Mouse (Mus musculus): ENCODE measurements at regions not wholly inside any gene's neighbourhood (a gene's known extent, or its start where the extent isn't known, plus 50 kb on each side); places are given as distances from the start of the nearest gene placed in this dataset.

DNA sequence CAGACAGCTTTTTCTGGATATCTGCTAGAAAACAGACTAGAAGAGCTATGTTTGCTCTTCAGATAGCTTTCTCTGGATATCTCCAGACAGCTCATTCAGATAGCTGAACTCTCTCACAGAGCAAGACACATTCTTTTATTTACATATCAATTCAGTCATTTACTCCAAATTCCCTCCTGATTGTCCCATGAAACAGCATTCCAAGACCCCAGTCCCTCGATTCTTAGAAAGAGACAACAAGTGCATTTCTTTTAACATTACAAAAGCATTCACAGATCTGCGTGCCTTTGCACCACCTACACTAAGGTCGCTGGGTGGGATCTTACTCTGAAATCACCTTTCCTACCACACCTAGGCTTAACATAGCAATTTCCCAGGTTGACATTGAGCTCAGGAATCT is 1039.5 kb upstream of the Ddx18 start:
- no peak overlapping the region for H3K4me3 ChIP-seq
- whole genome bisulfite sequencing, result 58% methylated on average over 3 of the region's 3 CpGs

DNA sequence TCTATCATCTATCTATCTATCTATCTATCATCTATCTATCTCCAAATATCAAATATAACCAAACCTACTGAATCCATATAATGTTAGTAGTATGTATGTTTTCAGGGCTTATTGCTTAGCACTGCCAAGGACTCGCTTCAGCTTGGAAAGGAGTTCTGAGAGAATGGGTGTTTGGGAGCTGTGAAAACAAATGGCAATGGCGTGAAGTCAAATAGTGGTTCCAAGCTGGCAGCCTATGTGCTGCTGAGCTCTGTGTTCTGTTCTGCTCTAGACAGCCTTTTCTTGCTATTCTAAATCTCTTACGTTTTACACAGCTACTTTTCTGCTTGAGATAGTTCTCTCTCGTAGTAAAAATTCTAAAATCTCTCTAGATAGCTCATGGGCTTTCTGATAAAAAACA is 1008.2 kb upstream of the Ddx18 start:
- no peak for ATAC-seq (ENCODE audit: insufficient number of reproducible peaks, insufficient read depth, low FRiP score, low TSS enrichment)

More for the DNA sequence above, 1039.5 kb upstream of the Ddx18 start:
- H3K27ac ChIP-seq, result no peak overlapping the region
- no peak overlapping the region for H3K4me2 ChIP-seq (replicated peaks)
- H3K9me3 ChIP-seq, result no peaks in the 10 kb centered on the region
- H3K36me3 ChIP-seq, result no peaks in the 10 kb centered on the region
- H3K4me1 ChIP-seq, result no peaks in the 10 kb centered on the region
- ATAC-seq (ENCODE audit: insufficient number of reproducible peaks, insufficient read depth, low FRiP score, low TSS enrichment), result no peak
- H3K27me3 ChIP-seq, result no peaks in the 10 kb centered on the region
- H3K9ac ChIP-seq, result no peak overlapping the region

DNA sequence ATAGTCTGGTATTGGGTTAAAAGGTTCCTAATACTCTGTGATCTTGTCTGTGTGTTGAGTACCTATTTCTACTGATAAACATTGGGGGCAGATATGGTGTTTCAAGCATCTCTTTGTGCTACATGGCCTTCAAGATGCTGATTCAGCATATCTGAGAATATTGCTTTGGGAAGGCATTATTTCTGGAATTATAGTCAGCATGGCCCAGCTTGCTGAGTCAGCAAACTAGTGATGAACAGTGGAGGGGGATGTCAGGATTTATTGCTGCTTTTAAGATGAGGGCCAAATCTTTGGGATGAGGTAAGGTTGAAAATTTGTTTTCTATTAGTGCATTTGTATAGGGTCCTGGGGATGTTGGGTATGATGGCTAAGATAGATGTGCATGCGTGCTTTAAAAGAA is 983.8 kb upstream of the Ddx18 start:
- no peaks in the 10 kb centered on the region for H3K4me1 ChIP-seq
- H3K36me3 ChIP-seq, result no peaks in the 10 kb centered on the region
- H3K4me2 ChIP-seq (replicated peaks), result no peak overlapping the region
- no peak overlapping the region for H3K27ac ChIP-seq
- ATAC-seq (ENCODE audit: insufficient number of reproducible peaks, insufficient read depth, low FRiP score, low TSS enrichment), result no peak
- WGBS, result 94% methylated on average over 1 of the region's 1 CpGs
- no peaks in the 10 kb centered on the region for H3K9me3 ChIP-seq
- H3K9ac ChIP-seq, result no peak overlapping the region
- no peaks in the 10 kb centered on the region for H3K27me3 ChIP-seq
- H3K4me3 ChIP-seq, result no peak overlapping the region

More for the DNA sequence above, 1008.2 kb upstream of the Ddx18 start:
- no peaks in the 10 kb centered on the region for H3K9me3 ChIP-seq
- H3K4me2 ChIP-seq (replicated peaks), result no peak overlapping the region
- no peak overlapping the region for H3K27ac ChIP-seq
- 67% methylated on average over 4 of the region's 4 CpGs for WGBS
- H3K27me3 ChIP-seq, result no peaks in the 10 kb centered on the region
- no peaks in the 10 kb centered on the region for H3K4me1 ChIP-seq
- H3K36me3 ChIP-seq, result no peaks in the 10 kb centered on the region
- no peak overlapping the region for H3K4me3 ChIP-seq
- no peak overlapping the region for H3K9ac ChIP-seq

DNA sequence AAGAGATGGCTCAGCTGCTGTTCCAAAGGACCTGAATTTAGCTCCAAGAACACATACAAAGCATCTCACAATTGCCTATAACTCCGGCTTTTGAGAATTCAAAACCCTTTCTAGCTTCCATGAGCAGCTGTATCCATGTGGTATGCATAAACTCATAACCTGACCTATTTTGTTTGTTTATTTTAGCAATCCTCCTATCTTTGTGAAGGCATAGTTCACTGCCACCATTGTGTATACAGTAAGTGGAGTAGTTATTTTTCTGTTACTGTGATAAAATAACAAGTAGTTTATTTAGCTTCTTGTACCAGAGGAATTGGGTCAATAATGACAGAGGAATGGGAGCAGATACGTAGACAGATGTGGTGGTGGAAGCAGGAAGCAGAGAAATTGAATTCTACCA is 941.8 kb upstream of the Ddx18 start:
- Histone ChIP-seq H3K36me3 (no peaks in the 10 kb centered on the region), H3K27ac (no peak overlapping the region), H3K4me2 (replicated peaks) (no peak overlapping the region), H3K9ac (no peak overlapping the region), H3K27me3 (no peaks in the 10 kb centered on the region), H3K4me3 (no peak overlapping the region), H3K9me3 (no peaks in the 10 kb centered on the region), H3K4me1 (no peaks in the 10 kb centered on the region)
- 59% methylated on average over 2 of the region's 2 CpGs for WGBS
- ATAC-seq (ENCODE audit: insufficient number of reproducible peaks, insufficient read depth, low FRiP score, low TSS enrichment), result no peak

DNA sequence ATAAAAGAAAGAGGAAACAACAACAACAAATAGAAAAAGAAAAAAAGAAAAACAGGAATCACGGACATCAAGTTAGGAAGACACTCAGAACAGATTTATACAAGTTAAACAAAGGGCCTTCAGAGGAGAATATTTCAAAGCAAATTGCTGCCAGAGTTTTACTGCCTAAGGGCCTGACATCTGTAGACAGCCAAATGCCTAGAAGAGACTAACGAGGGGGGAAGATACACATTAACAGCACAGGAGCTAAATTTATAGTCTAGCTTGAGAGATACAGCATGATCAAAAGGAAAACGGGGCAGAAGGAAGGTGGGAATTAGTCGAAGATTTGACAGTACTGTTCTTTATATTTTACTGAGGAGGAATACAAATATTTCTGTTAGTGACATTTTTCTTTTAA is 933.9 kb upstream of the Ddx18 start:
- Histone ChIP-seq H3K36me3 (no peaks in the 10 kb centered on the region), H3K27ac (no peak overlapping the region), H3K4me3 (no peak overlapping the region), H3K4me2 (replicated peaks) (no peak overlapping the region), H3K27me3 (no peaks in the 10 kb centered on the region), H3K9ac (no peak overlapping the region), H3K4me1 (no peaks in the 10 kb centered on the region), H3K9me3 (no peaks in the 10 kb centered on the region)
- ATAC-seq (ENCODE audit: insufficient number of reproducible peaks, insufficient read depth, low FRiP score, low TSS enrichment), result no peak
- 29% methylated on average over 4 of the region's 4 CpGs for WGBS

DNA sequence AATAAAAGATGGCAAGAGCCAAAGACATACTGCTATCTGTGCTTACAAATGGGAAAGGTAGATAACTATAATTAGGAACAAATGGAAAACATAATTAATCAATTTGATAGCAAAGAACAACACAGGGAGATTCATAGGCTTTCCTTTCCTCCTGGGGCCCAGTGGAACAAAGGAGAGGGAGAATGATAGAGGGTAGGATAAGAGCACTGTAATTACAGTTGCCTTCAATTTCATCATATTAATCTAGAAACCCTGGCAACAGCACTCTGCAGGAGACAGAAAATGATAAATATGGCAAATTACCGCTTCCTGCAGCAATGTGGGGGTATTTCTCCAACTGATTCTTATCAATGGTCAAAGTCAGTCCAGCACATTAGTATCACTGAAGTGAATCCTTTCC is 910.2 kb upstream of the Ddx18 start:
- ATAC-seq (ENCODE audit: insufficient number of reproducible peaks, insufficient read depth, low FRiP score, low TSS enrichment), result no peak

DNA sequence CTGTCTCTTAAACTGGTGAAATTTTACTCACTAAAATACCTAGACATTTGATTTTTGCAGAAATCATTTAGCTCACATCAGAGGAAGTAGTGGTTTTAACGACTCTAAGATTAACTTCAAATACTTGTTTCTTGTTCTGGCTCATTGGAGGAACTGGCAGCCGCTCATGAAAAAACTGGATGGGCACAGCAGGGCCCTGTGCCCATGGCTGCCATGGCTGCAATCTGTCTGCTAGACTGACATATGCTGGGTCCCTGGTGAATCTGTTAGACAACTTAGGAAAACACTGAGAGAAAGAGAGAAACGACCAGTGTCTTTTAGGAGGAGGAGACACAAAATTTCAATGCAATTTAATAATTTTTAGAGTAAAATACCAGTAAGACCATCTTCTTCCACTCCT is 896.1 kb upstream of the Ddx18 start:
- no peak for ATAC-seq (ENCODE audit: insufficient number of reproducible peaks, insufficient read depth, low FRiP score, low TSS enrichment)
- Histone ChIP-seq H3K4me3 (no peak overlapping the region), H3K27ac (no peak overlapping the region)

More for the DNA sequence above, 910.2 kb upstream of the Ddx18 start:
- WGBS, result 82% methylated on average over 1 of the region's 1 CpGs
- Histone ChIP-seq H3K36me3 (no peaks in the 10 kb centered on the region), H3K27ac (no peak overlapping the region), H3K4me3 (no peak overlapping the region), H3K4me1 (no peaks in the 10 kb centered on the region), H3K27me3 (no peaks in the 10 kb centered on the region), H3K9ac (no peak overlapping the region), H3K4me2 (replicated peaks) (no peak overlapping the region), H3K9me3 (no peaks in the 10 kb centered on the region)

DNA sequence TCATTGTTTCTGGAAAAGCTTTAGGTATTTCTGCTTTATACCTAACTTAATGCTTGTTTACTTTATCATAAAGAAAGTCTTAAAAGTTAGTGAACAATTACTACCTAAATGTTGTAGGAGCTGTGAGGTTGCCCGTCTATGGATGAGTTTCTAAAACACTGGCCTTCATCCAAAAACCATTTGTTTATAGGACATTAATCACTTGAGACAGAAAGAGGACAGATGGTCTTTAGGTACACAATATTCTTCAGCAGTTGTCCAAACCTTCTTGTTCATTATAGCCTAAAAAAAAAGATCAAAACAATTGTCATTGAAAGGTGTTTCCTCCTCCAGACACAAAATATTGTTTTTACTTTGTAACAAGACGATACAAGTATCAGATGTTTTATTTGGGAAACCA is 891.3 kb upstream of the Ddx18 start:
- WGBS, result 82% methylated on average over 2 of the region's 2 CpGs

More for the DNA sequence above, 896.1 kb upstream of the Ddx18 start:
- no peak overlapping the region for H3K4me2 ChIP-seq (replicated peaks)
- H3K9me3 ChIP-seq, result no peaks in the 10 kb centered on the region
- WGBS, result 71% methylated on average over 3 of the region's 3 CpGs
- H3K27me3 ChIP-seq, result no peaks in the 10 kb centered on the region
- H3K9ac ChIP-seq, result no peak overlapping the region
- no peaks in the 10 kb centered on the region for H3K4me1 ChIP-seq
- H3K36me3 ChIP-seq, result no peaks in the 10 kb centered on the region

DNA sequence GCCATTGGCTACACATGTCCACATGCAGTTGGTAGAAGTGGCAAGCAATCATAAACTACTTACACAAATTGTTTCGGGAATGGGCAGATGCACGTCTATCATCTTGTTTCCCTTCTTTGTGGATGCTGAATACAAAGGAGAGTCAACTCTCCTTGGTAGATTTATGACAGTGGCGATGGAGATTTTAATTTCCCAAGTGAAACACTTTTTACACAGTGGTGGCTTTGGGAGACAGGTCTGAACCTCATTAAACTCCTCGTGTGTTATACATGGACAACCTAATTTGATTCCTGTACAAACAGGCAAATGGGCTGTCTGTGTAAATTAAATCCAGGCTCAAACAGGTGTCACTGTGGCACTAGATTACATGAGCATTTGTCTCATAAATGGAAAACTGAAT is 887.1 kb upstream of the Ddx18 start:
- Histone ChIP-seq H3K4me3 (no peak overlapping the region), H3K9ac (no peak overlapping the region), H3K9me3 (no peaks in the 10 kb centered on the region), H3K4me1 (no peaks in the 10 kb centered on the region), H3K27me3 (no peaks in the 10 kb centered on the region), H3K4me2 (replicated peaks) (no peak overlapping the region), H3K36me3 (no peaks in the 10 kb centered on the region), H3K27ac (no peak overlapping the region)
- ATAC-seq (ENCODE audit: insufficient number of reproducible peaks, insufficient read depth, low FRiP score, low TSS enrichment), result no peak
- WGBS, result 71% methylated on average over 4 of the region's 4 CpGs

More for the DNA sequence above, 891.3 kb upstream of the Ddx18 start:
- Histone ChIP-seq H3K4me1 (no peaks in the 10 kb centered on the region), H3K27me3 (no peaks in the 10 kb centered on the region), H3K36me3 (no peaks in the 10 kb centered on the region), H3K27ac (no peak overlapping the region), H3K9ac (no peak overlapping the region), H3K4me3 (no peak overlapping the region), H3K9me3 (no peaks in the 10 kb centered on the region), H3K4me2 (replicated peaks) (no peak overlapping the region)
- ATAC-seq (ENCODE audit: insufficient number of reproducible peaks, insufficient read depth, low FRiP score, low TSS enrichment), result no peak

DNA sequence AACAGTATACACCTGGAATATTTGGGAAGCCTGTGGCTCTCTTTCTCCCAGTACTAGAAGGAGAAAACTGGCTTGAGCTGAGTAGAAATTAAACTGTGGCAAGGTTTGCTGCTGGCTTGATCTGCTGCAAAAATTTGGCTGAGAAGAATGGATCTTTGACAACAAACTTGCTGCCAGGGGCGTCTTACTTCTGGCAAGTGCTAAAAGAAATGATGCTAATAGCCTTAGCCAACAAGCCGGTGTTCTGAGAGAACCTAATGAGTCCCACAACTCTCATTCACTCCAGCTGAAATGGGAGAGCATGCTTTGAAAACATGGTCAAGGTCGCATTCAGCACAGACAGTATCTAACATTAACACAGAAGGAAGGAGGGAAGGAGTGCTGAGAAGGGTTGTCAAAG is 885.8 kb upstream of the Ddx18 start:
- WGBS, result 72% methylated on average over 3 of the region's 3 CpGs
- Histone ChIP-seq H3K9me3 (no peaks in the 10 kb centered on the region), H3K4me1 (no peaks in the 10 kb centered on the region), H3K27ac (no peak overlapping the region), H3K4me2 (replicated peaks) (no peak overlapping the region), H3K27me3 (no peaks in the 10 kb centered on the region), H3K4me3 (no peak overlapping the region), H3K36me3 (no peaks in the 10 kb centered on the region), H3K9ac (no peak overlapping the region)
- ATAC-seq (ENCODE audit: insufficient number of reproducible peaks, insufficient read depth, low FRiP score, low TSS enrichment), result no peak

DNA sequence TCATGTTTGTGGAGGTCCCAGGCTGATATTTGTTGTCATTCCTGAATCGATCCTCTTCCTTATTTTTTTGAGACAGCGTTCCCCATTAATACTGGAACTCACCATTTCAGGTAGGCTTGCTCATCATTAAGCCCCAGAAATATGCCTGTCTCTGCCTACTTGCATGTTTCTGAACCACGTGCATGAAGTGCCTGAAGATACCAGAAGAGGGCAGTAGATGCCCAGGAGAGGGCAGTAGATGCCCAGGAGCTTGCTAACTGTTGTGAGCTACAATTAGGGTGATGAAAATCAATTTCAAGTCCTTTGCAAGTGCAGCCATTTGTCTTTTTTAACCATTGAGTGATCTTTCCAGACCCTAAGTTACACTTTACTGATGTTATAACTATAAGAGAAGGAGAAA is 871.6 kb upstream of the Ddx18 start:
- no peak overlapping the region for H3K9ac ChIP-seq
- no peak overlapping the region for H3K27ac ChIP-seq
- no peak overlapping the region for H3K4me3 ChIP-seq
- no peaks in the 10 kb centered on the region for H3K4me1 ChIP-seq
- no peak for ATAC-seq (ENCODE audit: insufficient number of reproducible peaks, insufficient read depth, low FRiP score, low TSS enrichment)
- H3K27me3 ChIP-seq, result no peaks in the 10 kb centered on the region
- H3K9me3 ChIP-seq, result no peaks in the 10 kb centered on the region
- WGBS, result 69% methylated on average over 3 of the region's 3 CpGs
- no peak overlapping the region for H3K4me2 ChIP-seq (replicated peaks)
- H3K36me3 ChIP-seq, result no peaks in the 10 kb centered on the region

DNA sequence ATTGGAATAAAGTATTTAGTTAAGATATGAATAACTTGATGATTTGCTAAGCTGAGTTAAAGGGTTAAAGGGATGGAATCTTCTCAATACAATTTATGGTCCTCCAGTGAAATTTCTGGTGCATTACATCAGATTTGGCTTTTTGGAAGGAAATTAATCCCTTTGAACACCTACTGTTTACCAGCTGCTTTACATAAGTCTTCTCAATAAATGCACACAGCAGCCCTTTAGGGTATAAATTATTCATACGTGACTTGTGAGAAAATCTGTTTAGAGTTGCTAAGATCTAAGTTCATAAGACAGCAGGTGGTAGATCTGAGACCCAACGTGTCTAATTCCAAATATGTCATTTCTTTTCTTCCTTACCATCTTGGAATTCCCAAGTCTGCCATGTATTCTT is 855.7 kb upstream of the Ddx18 start:
- Histone ChIP-seq H3K4me1 (no peaks in the 10 kb centered on the region), H3K36me3 (no peaks in the 10 kb centered on the region), H3K27ac (no peak overlapping the region), H3K27me3 (no peaks in the 10 kb centered on the region), H3K4me3 (no peak overlapping the region), H3K9me3 (no peaks in the 10 kb centered on the region), H3K9ac (no peak overlapping the region), H3K4me2 (replicated peaks) (no peak overlapping the region)
- no peak for ATAC-seq (ENCODE audit: insufficient number of reproducible peaks, insufficient read depth, low FRiP score, low TSS enrichment)
- WGBS, result 68% methylated on average over 2 of the region's 2 CpGs

DNA sequence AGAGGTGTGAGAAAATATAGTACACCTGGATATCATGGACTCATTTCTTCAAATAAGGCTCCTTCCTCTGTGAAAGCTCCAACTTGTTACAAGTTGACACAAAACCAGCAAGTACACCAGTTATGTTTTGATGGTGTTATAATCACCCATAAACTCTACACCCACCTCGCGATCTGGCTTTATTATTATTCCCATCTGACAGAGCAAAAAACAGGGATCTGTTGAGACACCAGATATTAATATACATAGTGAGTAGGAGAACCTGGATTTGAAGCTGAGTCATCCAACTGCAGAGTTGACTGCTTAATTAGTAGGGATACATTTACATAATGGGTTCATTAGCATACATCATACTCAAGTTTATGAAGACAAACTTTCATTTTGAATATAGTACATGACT is 828.6 kb upstream of the Ddx18 start:
- Histone ChIP-seq H3K9ac (no peak overlapping the region), H3K36me3 (no peaks in the 10 kb centered on the region), H3K4me1 (no peaks in the 10 kb centered on the region), H3K9me3 (no peaks in the 10 kb centered on the region), H3K27ac (no peak overlapping the region), H3K4me3 (no peak overlapping the region), H3K4me2 (replicated peaks) (no peak overlapping the region), H3K27me3 (no peaks in the 10 kb centered on the region)
- ATAC-seq (ENCODE audit: insufficient number of reproducible peaks, insufficient read depth, low FRiP score, low TSS enrichment), result no peak
- 94% methylated on average over 2 of the region's 2 CpGs for WGBS
